Mouse (Mus musculus) embryonic facial prominence, embryonic 14.5 days (tissue): Measurements from ENCODE around the gene Bud23. TPM values are rescaled to one million over a fixed set of nuclear protein-coding genes. Genes with fewer than 3 reads are reported as not detected.

Experiments
- ATAC-seq: fragments of 200-750 bp; cut with Nextera tagmentation; 2 replicates; pipeline ENCODE4 v1.8.0; 2017; ENCODE audit warnings: low read depth, moderate number of reproducible peaks, moderate TSS enrichment
- DNase-seq: peaks from one replicate; pipeline ENCODE4 v3.0.0-alpha.2; 2015; ENCODE audit warnings: low spot score
- H3K27ac ChIP-seq: fragments of 300-500 bp; sonication (generic); replicated peaks from 2 replicates; pipeline ENCODE4 v1.5.1; 2014; ENCODE audit warnings: low read depth, mild to moderate bottlenecking, low read length, moderate library complexity
- H3K27me3 ChIP-seq: fragments of 300-500 bp; sonication (generic); replicated peaks from 2 replicates; pipeline ENCODE4 v1.6.1; 2014; ENCODE audit warnings: low read length; ENCODE audit not compliant: control insufficient read depth, insufficient read depth
- H3K36me3 ChIP-seq: fragments of 300-500 bp; sonication (generic); 2 replicates; pipeline ENCODE4 v1.6.1; 2014; ENCODE audit warnings: low read length, mixed read lengths; ENCODE audit not compliant: control insufficient read depth, insufficient read depth
- H3K4me1 ChIP-seq: fragments of 300-500 bp; sonication (generic); 2 replicates; pipeline ENCODE4 v1.6.1; 2014; ENCODE audit warnings: antibody characterized with exemption, low read length; ENCODE audit not compliant: control insufficient read depth, insufficient read depth
- H3K4me2 ChIP-seq: fragments of 300-500 bp; sonication (generic); 2 replicates; pipeline ENCODE4 v1.6.1; 2014; ENCODE audit warnings: low read depth, mild to moderate bottlenecking, low read length, moderate library complexity, mixed read lengths
- H3K4me3 ChIP-seq: fragments of 300-500 bp; sonication (generic); 2 replicates; pipeline ENCODE4 v1.5.1; 2014; ENCODE audit warnings: low read depth, mild to moderate bottlenecking, low read length
- H3K9ac ChIP-seq: fragments of 300-500 bp; sonication (generic); 2 replicates; pipeline ENCODE4 v1.6.1; 2014; ENCODE audit warnings: low read depth, mild to moderate bottlenecking, low read length, moderate library complexity, mixed read lengths
- H3K9me3 ChIP-seq: fragments of 300-500 bp; sonication (generic); 2 replicates; pipeline ENCODE4 v1.6.1; 2016; ENCODE audit warnings: low read length; ENCODE audit not compliant: control insufficient read depth
- WGBS: fragments of 180-500 bp; shearing (Covaris S2); extraction: QIAGEN DNeasy Blood & Tissue Kit; methylation state at CpG from one replicate; pipeline ENCODE4 v1.1.7; 2014; 5-methylcytosine and 5-hydroxymethylcytosine counted together
- polyA plus RNA-seq: library from polyadenylated mRNA; unstranded; fragments of >200 nt; fragmentation: Nextera tagmentation; extraction: Ambion mirVana; gene quantifications from 2 replicates; pipeline ENCODE4 v1.2.1, GENCODE M21; 2014

The Bud23 gene
- polyA plus RNA-seq, 1 experiment from 2014 or later = 74.0 TPM

- no peak overlapping the region for H3K27ac ChIP-seq
- H3K4me2 ChIP-seq = peak overlapping the region; percentile 69
- H3K27me3 ChIP-seq = no peaks in the 10 kb centered on the region
- no peaks in the 10 kb centered on the region for H3K9me3 ChIP-seq
- H3K9ac ChIP-seq = peak overlapping the region; percentile 98; the same call in 1 of the 2 replicates
- H3K36me3 ChIP-seq = peaks cover 28% of the 10 kb centered on the region
- peak overlapping the region; percentile 94; the same call in 1 of the 2 replicates for H3K4me3 ChIP-seq
- ATAC-seq (no peak), DNase-seq (no peak)
- peaks cover 4% of the 10 kb centered on the region; the same call in 1 of the 2 replicates for H3K4me1 ChIP-seq
- WGBS = 90% methylated on average over 14 of the region's 14 CpGs
Measured at GRCm38 (mm10) chr5:135076368-135076767, 11.6 kb upstream of the Bud23 start.

- H3K4me1 ChIP-seq = peaks cover 4% of the 10 kb centered on the region; the same call in 1 of the 2 replicates
- H3K9ac ChIP-seq = no peak overlapping the region
- no peak for ATAC-seq
- H3K9me3 ChIP-seq = no peaks in the 10 kb centered on the region
- no peak for DNase-seq
- WGBS = 68% methylated on average over 4 of the region's 4 CpGs
- H3K27me3 ChIP-seq = no peaks in the 10 kb centered on the region
- H3K4me3 ChIP-seq = no peak overlapping the region
- H3K4me2 ChIP-seq = no peak overlapping the region
- peaks cover 28% of the 10 kb centered on the region for H3K36me3 ChIP-seq
- no peak overlapping the region for H3K27ac ChIP-seq
Measured at GRCm38 (mm10) chr5:135075655-135076054, 10.9 kb upstream of the Bud23 start.

GRCm38 (mm10) chr5:135073349-135074150 lies 8.8 kb upstream of the Bud23 start:
- H3K27ac ChIP-seq = peak overlapping the region; percentile 33; the same call in 1 of the 2 replicates
- no peak overlapping the region for H3K4me3 ChIP-seq
- no peak overlapping the region; the same call in 1 of the 2 replicates for H3K4me2 ChIP-seq
- ATAC-seq (no peak), DNase-seq (no peak)
- H3K9me3 ChIP-seq = no peaks in the 10 kb centered on the region
- peaks cover 4% of the 10 kb centered on the region; the same call in 1 of the 2 replicates for H3K4me1 ChIP-seq
- 38% methylated on average over 13 of the region's 26 CpGs for WGBS
- peaks cover 28% of the 10 kb centered on the region for H3K36me3 ChIP-seq
- H3K27me3 ChIP-seq = no peaks in the 10 kb centered on the region
- peak overlapping the region; percentile 31 for H3K9ac ChIP-seq

GRCm38 (mm10) chr5:135072720-135073119 lies 8.0 kb upstream of the Bud23 start:
- Histone ChIP-seq H3K4me2 (no peak overlapping the region), H3K9ac (no peak overlapping the region), H3K36me3 (peaks cover 28% of the 10 kb centered on the region), H3K9me3 (no peaks in the 10 kb centered on the region), H3K4me1 (peaks cover 4% of the 10 kb centered on the region; the same call in 1 of the 2 replicates), H3K27me3 (no peaks in the 10 kb centered on the region), H3K27ac (no peak overlapping the region), H3K4me3 (no peak overlapping the region)
- 69% methylated on average over 6 of the region's 6 CpGs for WGBS
- no peak for DNase-seq
- no peak for ATAC-seq

- no peak overlapping the region for H3K4me2 ChIP-seq
- peaks cover 33% of the 10 kb centered on the region for H3K36me3 ChIP-seq
- 96% methylated on average over 2 of the region's 2 CpGs for WGBS
Measured at GRCm38 (mm10) chr5:135072061-135072460, 7.3 kb upstream of the Bud23 start.

GRCm38 (mm10) chr5:135070448-135070847 lies 5.7 kb upstream of the Bud23 start:
- Histone ChIP-seq H3K4me3 (no peak overlapping the region), H3K36me3 (peaks cover 39% of the 10 kb centered on the region), H3K4me1 (peaks cover 8% of the 10 kb centered on the region), H3K4me2 (no peak overlapping the region), H3K27me3 (no peaks in the 10 kb centered on the region), H3K9me3 (no peaks in the 10 kb centered on the region), H3K9ac (no peak overlapping the region), H3K27ac (no peak overlapping the region)
- DNase-seq (no peak), ATAC-seq (no peak)
- 91% methylated on average over 3 of the region's 3 CpGs for WGBS

More at GRCm38 (mm10) chr5:135072061-135072460, 7.3 kb upstream of the Bud23 start:
- Histone ChIP-seq H3K27ac (no peak overlapping the region), H3K4me3 (no peak overlapping the region), H3K4me1 (peaks cover 4% of the 10 kb centered on the region; the same call in 1 of the 2 replicates), H3K9ac (no peak overlapping the region), H3K27me3 (no peaks in the 10 kb centered on the region), H3K9me3 (no peaks in the 10 kb centered on the region)
- DNase-seq (no peak), ATAC-seq (no peak)

- Histone ChIP-seq H3K27ac (no peak overlapping the region), H3K4me1 (peaks cover 15% of the 10 kb centered on the region), H3K9ac (no peak overlapping the region), H3K4me3 (no peak overlapping the region), H3K36me3 (peaks cover 19% of the 10 kb centered on the region), H3K27me3 (no peaks in the 10 kb centered on the region), H3K4me2 (0 out of 2 replicates have a peak overlapping the region, but pooled peaks have one; percentile 93), H3K9me3 (no peaks in the 10 kb centered on the region)
- ATAC-seq (no peak), DNase-seq (no peak)
- WGBS = 94% methylated on average over 3 of the region's 3 CpGs
Measured at GRCm38 (mm10) chr5:135066008-135066407, 1.2 kb upstream of the Bud23 start.

- Histone ChIP-seq H3K36me3 (peaks cover 35% of the 10 kb centered on the region), H3K9me3 (no peaks in the 10 kb centered on the region)
- under 1% methylated on average over 21 of the region's 40 CpGs for WGBS
Measured at GRCm38 (mm10) chr5:135064382-135064766, 385 bp downstream of the Bud23 start.

More at GRCm38 (mm10) chr5:135064382-135064766, 385 bp downstream of the Bud23 start:
- no peaks in the 10 kb centered on the region for H3K27me3 ChIP-seq
- peak overlapping the region; percentile 65; the same call in 1 of the 2 replicates for H3K27ac ChIP-seq
- DNase-seq (no peak), ATAC-seq (peak; percentile 39)
- H3K4me1 ChIP-seq = peaks cover 15% of the 10 kb centered on the region
- H3K4me3 ChIP-seq = peak overlapping the region; percentile 91
- peak overlapping the region; percentile 86 for H3K9ac ChIP-seq
- peak overlapping the region; percentile 93 for H3K4me2 ChIP-seq
